Mouse (Mus musculus): ENCODE data around the gene Spata2l.

- TF ChIP-seq CTCF (IDR thresholded peaks at IDR 0.05; ENCODE audit: control insufficient read depth, insufficient read depth, low read length) (no peak), POLR2A (IDR thresholded peaks at IDR 0.05; ENCODE audit: borderline replicate concordance, control insufficient read depth, low read depth, low read length) (no peak)
These were observed 35.1 kb upstream of the Spata2l start for GRCm38 (mm10) chr8:123271147-123271546.

All from bone marrow, adult 2 months (tissue).